Comparison of ENCODE assay signal across 9 mouse cellular contexts in the genomic region with DNA sequence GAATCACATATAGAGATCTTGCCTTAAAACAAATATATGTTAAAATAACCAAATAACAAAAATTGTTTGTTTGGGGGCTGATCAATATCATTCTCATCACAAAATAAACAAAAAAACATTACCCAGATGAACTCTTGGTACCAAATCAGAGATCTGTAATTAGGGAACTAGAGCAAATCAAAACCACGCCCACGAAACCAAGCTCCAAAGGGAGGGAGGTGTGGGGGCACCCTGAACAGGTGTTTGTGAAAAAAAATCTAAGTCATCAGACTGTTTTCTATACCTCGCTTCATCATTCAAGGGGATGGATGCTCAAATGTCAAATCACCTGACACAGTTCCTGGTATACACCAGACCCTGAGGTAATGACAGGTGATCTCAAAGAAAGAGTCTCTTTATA. TPM values are rescaled to one million over a fixed set of nuclear protein-coding genes. Genes with fewer than 3 reads are reported as not detected.
DNase-seq lines count a peak whose midpoint lies in the region; ATAC-seq and TF ChIP-seq lines count a peak whose summit lies in the region.
"Had no signal": no experiment of that assay in that cellular context is flagged by ENCODE, and none has a peak within 500 bp of the region (broad histone marks: within the 10 kb centered on the region; RNA-seq: fewer than 3 reads in every experiment).

No protein-coding gene starts in this region.

- no peaks in the 10 kb centered on the region for H3K9me3 ChIP-seq in heart, embryonic 15.5 days (replicated peaks)
- H3K9me3 ChIP-seq in hindbrain, postnatal 0 days (ENCODE audit: low read length) = no peaks in the 10 kb centered on the region
- no peaks in the 10 kb centered on the region for H3K9me3 ChIP-seq in midbrain, embryonic 14.5 days (ENCODE audit: control insufficient read depth, low read length)

- peak overlapping the region; percentile 85 for H3K4me2 ChIP-seq in heart, embryonic 15.5 days
- peak overlapping the region; percentile 69 for H3K4me2 ChIP-seq in hindbrain, postnatal 0 days (ENCODE audit: low read depth, low read length)
- H3K4me2 ChIP-seq in midbrain, embryonic 14.5 days (ENCODE audit: low read length) = peak overlapping the region; percentile 70

- peak overlapping the region; percentile 81 for H3K4me3 ChIP-seq in heart, embryonic 15.5 days
- peak overlapping the region; percentile 95; the same call in 1 of the 2 replicates for H3K4me3 ChIP-seq in cortical plate, adult 2 months (ENCODE audit: insufficient read depth, low read length)
- H3K4me3 ChIP-seq in hindbrain, postnatal 0 days (ENCODE audit: low read length) = peak overlapping the region; percentile 62
- H3K4me3 ChIP-seq in midbrain, embryonic 14.5 days (replicated peaks; ENCODE audit: low read depth, low read length) = peak overlapping the region; percentile 79

- TF ChIP-seq POLR2A in cortical plate, adult 2 months (IDR thresholded peaks at IDR 0.05; ENCODE audit: extremely low read depth, insufficient read depth, low read length) = no peak

- TF ChIP-seq CTCF in cortical plate, adult 2 months (IDR thresholded peaks at IDR 0.05; ENCODE audit: extremely low read depth, insufficient read depth, low read length) = no peak
- TF ChIP-seq CTCF in hindbrain, postnatal 0 days (IDR thresholded peaks at IDR 0.05; ENCODE audit: low read depth) = no peak

- H3K36me3 ChIP-seq in heart, embryonic 15.5 days = peaks cover 39% of the 10 kb centered on the region
- H3K36me3 ChIP-seq in hindbrain, postnatal 0 days (ENCODE audit: insufficient read depth, low read length) = peaks cover 27% of the 10 kb centered on the region; the same call in 1 of the 2 replicates
- peaks cover 40% of the 10 kb centered on the region for H3K36me3 ChIP-seq in midbrain, embryonic 14.5 days (ENCODE audit: control insufficient read depth, insufficient read depth, low read length)

- no peak for DNase-seq in heart, adult 9 months (ENCODE audit: low spot score in 2 of 2)
- DNase-seq in hindbrain, postnatal 0 days (ENCODE audit: low spot score) = no peak
- no peak for DNase-seq in midbrain, embryonic 14.5 days
- no peak for DNase-seq in thymus, postnatal 14 days
- DNase-seq in spleen, postnatal 14 days (ENCODE audit: low spot score in 2 of 2) = no peak
- DNase-seq: thymus, adult 18-20 months had no signal

- H3K27me3 ChIP-seq in heart, embryonic 15.5 days = no peaks in the 10 kb centered on the region
- no peaks in the 10 kb centered on the region for H3K27me3 ChIP-seq in hindbrain, postnatal 0 days (ENCODE audit: insufficient read depth, low read length)
- no peaks in the 10 kb centered on the region for H3K27me3 ChIP-seq in midbrain, embryonic 14.5 days (ENCODE audit: control insufficient read depth, insufficient read depth, low read length)

- ATAC-seq in heart, embryonic 15.5 days (replicated peaks; ENCODE audit: insufficient number of reproducible peaks, insufficient read depth, low FRiP score, low read depth) = no peak
- ATAC-seq in hindbrain, postnatal 0 days = no peak
- ATAC-seq in midbrain, embryonic 14.5 days (ENCODE audit: low FRiP score, low TSS enrichment) = no peak
- no peak for ATAC-seq in inflammation-experienced regulatory T-cells, adult 6 months

- peak overlapping the region; percentile 87; the same call in 1 of the 2 replicates for H3K9ac ChIP-seq in heart, embryonic 15.5 days
- peak overlapping the region; percentile 72 for H3K9ac ChIP-seq in hindbrain, postnatal 0 days (replicated peaks; ENCODE audit: low read length)
- H3K9ac ChIP-seq in midbrain, embryonic 14.5 days (replicated peaks; ENCODE audit: low read length) = peak overlapping the region; percentile 80; the same call in 1 of the 2 replicates

- WGBS in heart, embryonic 15.5 days = 85% methylated on average over 3 of the region's 3 CpGs
- 88% methylated on average over 3 of the region's 3 CpGs for WGBS in hindbrain, postnatal 0 days
- WGBS in midbrain, embryonic 14.5 days = 88% methylated on average over 3 of the region's 3 CpGs

- H3K4me1 ChIP-seq in heart, embryonic 15.5 days (replicated peaks) = peaks cover 8% of the 10 kb centered on the region
- H3K4me1 ChIP-seq in cortical plate, adult 2 months (ENCODE audit: control insufficient read depth, insufficient read depth, low read length) = no peaks in the 10 kb centered on the region; the same call in 1 of the 2 replicates
- no peaks in the 10 kb centered on the region; the same call in 1 of the 2 replicates for H3K4me1 ChIP-seq in hindbrain, postnatal 0 days (ENCODE audit: insufficient read depth, low read length)
- peaks cover 12% of the 10 kb centered on the region for H3K4me1 ChIP-seq in midbrain, embryonic 14.5 days (ENCODE audit: control insufficient read depth, insufficient read depth, low read length)

- no peak overlapping the region for H3K27ac ChIP-seq in heart, embryonic 15.5 days
- H3K27ac ChIP-seq in cortical plate, adult 2 months (ENCODE audit: insufficient read depth, low read length) = no peak overlapping the region
- H3K27ac ChIP-seq in hindbrain, postnatal 0 days = peak overlapping the region; percentile 75; the same call in 1 of the 2 replicates
- no peak overlapping the region for H3K27ac ChIP-seq in midbrain, embryonic 14.5 days (replicated peaks; ENCODE audit: low read depth, low read length)

RNA-seq across cellular contexts. Expression of gene Ppp1r8, which starts 1.5 kb away (rescaled TPM):
- 25.7 and 30.4 TPM in 2 replicates for polyA plus RNA-seq in heart, embryonic 15.5 days (2015; fragmentation: Nextera tagmentation; extraction: Ambion mirVana)
- 55.2 and 56.5 TPM in 2 replicates for polyA plus RNA-seq in cortical plate, adult 2 months (2012; rRNA removed)
- total RNA-seq in hindbrain, postnatal 0 days (2014; rRNA removed) = 47.3 and 55.8 TPM in 2 replicates
- 41.5 and 42.8 TPM in 2 replicates for polyA plus RNA-seq in hindbrain, postnatal 0 days (2015; fragmentation: Nextera tagmentation; extraction: Ambion mirVana)
- polyA plus RNA-seq in midbrain, embryonic 14.5 days (2014; fragmentation: Nextera tagmentation; extraction: Ambion mirVana) = 56.8 and 75.5 TPM in 2 replicates
- 10 to 100 TPM; 21.0 to 37.5 (median 26.5) TPM for polyA plus RNA-seq in inflammation-experienced regulatory T-cells, adult 6 months (2017; shearing (Covaris generic))

RNA-seq across cellular contexts. Expression of gene Stx12, which starts 42.8 kb away (rescaled TPM):
- 51.9 and 52.0 TPM in 2 replicates for polyA plus RNA-seq in heart, embryonic 15.5 days (2015; fragmentation: Nextera tagmentation; extraction: Ambion mirVana)
- polyA plus RNA-seq in cortical plate, adult 2 months (2012; rRNA removed) = 92.3 and 96.3 TPM in 2 replicates
- total RNA-seq in hindbrain, postnatal 0 days (2014; rRNA removed) = 107 TPM in 2 replicates
- 136 and 137 TPM in 2 replicates for polyA plus RNA-seq in hindbrain, postnatal 0 days (2015; fragmentation: Nextera tagmentation; extraction: Ambion mirVana)
- 192 and 197 TPM in 2 replicates for polyA plus RNA-seq in midbrain, embryonic 14.5 days (2014; fragmentation: Nextera tagmentation; extraction: Ambion mirVana)
- polyA plus RNA-seq in inflammation-experienced regulatory T-cells, adult 6 months (2017; shearing (Covaris generic)) = 10 to 100 TPM; 35.7 to 37.2 (median 36.6) TPM

RNA-seq across cellular contexts. Expression of gene Themis2, which starts 45.3 kb away (rescaled TPM):
- polyA plus RNA-seq in heart, embryonic 15.5 days (2015; fragmentation: Nextera tagmentation; extraction: Ambion mirVana) = 0.94 and 1.9 TPM in 2 replicates
- polyA plus RNA-seq in cortical plate, adult 2 months (2012; rRNA removed) = 1.2 and 1.3 TPM in 2 replicates
- total RNA-seq in hindbrain, postnatal 0 days (2014; rRNA removed) = 0.78 and 0.79 TPM in 2 replicates
- 0.28 and 0.35 TPM in 2 replicates for polyA plus RNA-seq in hindbrain, postnatal 0 days (2015; fragmentation: Nextera tagmentation; extraction: Ambion mirVana)
- 0.09 and 1.6 TPM in 2 replicates for polyA plus RNA-seq in midbrain, embryonic 14.5 days (2014; fragmentation: Nextera tagmentation; extraction: Ambion mirVana)
- polyA plus RNA-seq in inflammation-experienced regulatory T-cells, adult 6 months (2017; shearing (Covaris generic)) = 1 to 10 TPM in 1 of 3 experiments, under 1 TPM in 2; 0.56 to 5.8 (median 0.71) TPM
